Mouse (Mus musculus) hindbrain, postnatal 0 days (tissue): ENCODE results near the gene Rpl12. TPM values are rescaled to one million over a fixed set of nuclear protein-coding genes. Genes with fewer than 3 reads are reported as not detected.

Experiments
- ATAC-seq: fragments of 200-750 bp; cut with Nextera tagmentation; 2 replicates; pipeline ENCODE4 v1.8.0; 2017; ENCODE audit warnings: mild to moderate bottlenecking, moderate TSS enrichment, moderate library complexity
- DNase-seq: peaks from one replicate; pipeline ENCODE4 v3.0.0-alpha.2; 2015; ENCODE audit warnings: low spot score
- H3K27ac ChIP-seq: fragments of 300-500 bp; sonication (generic); 2 replicates; pipeline ENCODE4 v1.5.1; 2014; ENCODE audit warnings: mild to moderate bottlenecking
- H3K27me3 ChIP-seq: fragments of 300-500 bp; sonication (generic); 2 replicates; pipeline ENCODE4 v1.6.1; 2014; ENCODE audit warnings: low read length, mixed read lengths; ENCODE audit not compliant: insufficient read depth
- H3K36me3 ChIP-seq: fragments of 300-500 bp; sonication (generic); 2 replicates; pipeline ENCODE4 v1.6.1; 2014; ENCODE audit warnings: low read length, mixed read lengths; ENCODE audit not compliant: insufficient read depth
- H3K4me1 ChIP-seq: fragments of 300-500 bp; sonication (generic); 2 replicates; pipeline ENCODE4 v1.6.1; 2014; ENCODE audit warnings: antibody characterized with exemption, low read length, mixed read lengths; ENCODE audit not compliant: insufficient read depth
- H3K4me2 ChIP-seq: fragments of 300-500 bp; sonication (generic); 2 replicates; pipeline ENCODE4 v1.6.1; 2014; ENCODE audit warnings: low read depth, mild to moderate bottlenecking, low read length, moderate library complexity, mixed read lengths
- H3K4me3 ChIP-seq: fragments of 300-500 bp; sonication (generic); 2 replicates; pipeline ENCODE4 v1.5.1; 2014; ENCODE audit warnings: low read length
- H3K9ac ChIP-seq: fragments of 300-500 bp; sonication (generic); replicated peaks from 2 replicates; pipeline ENCODE4 v1.6.1; 2014; ENCODE audit warnings: mild to moderate bottlenecking, low read length, moderate library complexity, mixed read lengths
- H3K9me3 ChIP-seq: fragments of 300-500 bp; sonication (generic); 2 replicates; pipeline ENCODE4 v1.6.1; 2016; ENCODE audit warnings: low read length, mixed read lengths
- CTCF ChIP-seq: IDR thresholded peaks from 2 replicates; pipeline ENCODE4 v1.5.1; 2016; ENCODE audit warnings: antibody characterized with exemption, control low read depth, low read depth
- WGBS: fragments of 180-500 bp; shearing (Covaris S2); extraction: QIAGEN DNeasy Blood & Tissue Kit; methylation state at CpG from one replicate; pipeline ENCODE4 v1.1.7; 2014; 5-methylcytosine and 5-hydroxymethylcytosine counted together
- polyA plus RNA-seq: library from polyadenylated mRNA; unstranded; fragments of >200 nt; fragmentation: Nextera tagmentation; extraction: Ambion mirVana; gene quantifications from 2 replicates; pipeline ENCODE4 v1.2.1, GENCODE M21; 2015
- total RNA-seq: library from RNA; depleted of rRNA; stranded (reverse); fragments of >200 nt; gene quantifications from 2 replicates; pipeline ENCODE4 v1.2.3, GENCODE M21; 2014

Rpl12 gene
- total and polyA plus RNA-seq, 2 experiments from 2014 or later, result 92.2 to 168 TPM

- H3K4me1 ChIP-seq, result peaks cover 10% of the 10 kb centered on the region
- peak overlapping the region; percentile 70 for H3K9ac ChIP-seq
- peak overlapping the region; percentile 57 for H3K4me3 ChIP-seq
- H3K36me3 ChIP-seq, result peaks cover 14% of the 10 kb centered on the region
- under 1% methylated on average over 55 of the region's 55 CpGs for WGBS
- peak; percentile 96 for DNase-seq
- H3K27me3 ChIP-seq, result no peaks in the 10 kb centered on the region
- ATAC-seq, result peak; percentile 93
- no peaks in the 10 kb centered on the region for H3K9me3 ChIP-seq
- H3K27ac ChIP-seq, result peak overlapping the region; percentile 98
- H3K4me2 ChIP-seq, result peak overlapping the region; percentile 81
- peak; percentile 72 for TF ChIP-seq CTCF
Observed at GRCm38 (mm10) chr2:32966689-32967631, 5.6 kb downstream of the Rpl12 start.

GRCm38 (mm10) chr2:32968024-32968614 lies 6.8 kb downstream of the Rpl12 start:
- H3K27me3 ChIP-seq, result no peaks in the 10 kb centered on the region
- H3K9me3 ChIP-seq, result no peaks in the 10 kb centered on the region
- ATAC-seq (no peak), DNase-seq (no peak)
- H3K4me3 ChIP-seq, result no peak overlapping the region
- peak overlapping the region; percentile 70; the same call in 1 of the 2 replicates for H3K9ac ChIP-seq
- peak overlapping the region; percentile 98 for H3K27ac ChIP-seq
- no peak for TF ChIP-seq CTCF
- 69% methylated on average over 9 of the region's 9 CpGs for WGBS
- H3K4me1 ChIP-seq, result peaks cover 8% of the 10 kb centered on the region
- peak overlapping the region; percentile 81 for H3K4me2 ChIP-seq
- H3K36me3 ChIP-seq, result peaks cover 19% of the 10 kb centered on the region

- H3K27me3 ChIP-seq, result no peaks in the 10 kb centered on the region
- no peaks in the 10 kb centered on the region for H3K9me3 ChIP-seq
- H3K9ac ChIP-seq, result no peak overlapping the region
- WGBS, result 86% methylated on average over 8 of the region's 8 CpGs
- peaks cover 21% of the 10 kb centered on the region for H3K36me3 ChIP-seq
- no peak overlapping the region for H3K27ac ChIP-seq
- DNase-seq, result no peak
- ATAC-seq, result no peak
- peaks cover 8% of the 10 kb centered on the region for H3K4me1 ChIP-seq
- no peak for TF ChIP-seq CTCF
- H3K4me2 ChIP-seq, result no peak overlapping the region
- H3K4me3 ChIP-seq, result no peak overlapping the region
Observed at GRCm38 (mm10) chr2:32969326-32969725, 8.0 kb downstream of the Rpl12 start.

GRCm38 (mm10) chr2:32971235-32971634 lies 9.9 kb downstream of the Rpl12 start:
- no peak for ATAC-seq
- TF ChIP-seq CTCF, result no peak
- peaks cover 24% of the 10 kb centered on the region; the same call in 1 of the 2 replicates for H3K36me3 ChIP-seq
- H3K4me3 ChIP-seq, result no peak overlapping the region
- H3K4me2 ChIP-seq, result no peak overlapping the region
- DNase-seq, result peak; percentile 71
- peaks cover 8% of the 10 kb centered on the region for H3K4me1 ChIP-seq
- H3K27me3 ChIP-seq, result no peaks in the 10 kb centered on the region
- WGBS, result 18% methylated on average over 9 of the region's 9 CpGs
- no peaks in the 10 kb centered on the region for H3K9me3 ChIP-seq
- H3K27ac ChIP-seq, result no peak overlapping the region
- no peak overlapping the region for H3K9ac ChIP-seq

- Histone ChIP-seq H3K9me3 (no peaks in the 10 kb centered on the region), H3K4me3 (no peak overlapping the region), H3K4me2 (no peak overlapping the region), H3K9ac (no peak overlapping the region), H3K4me1 (no peaks in the 10 kb centered on the region; the same call in 1 of the 2 replicates), H3K27ac (no peak overlapping the region), H3K27me3 (no peaks in the 10 kb centered on the region), H3K36me3 (peaks cover 24% of the 10 kb centered on the region; the same call in 1 of the 2 replicates)
- WGBS, result 89% methylated on average over 8 of the region's 8 CpGs
- DNase-seq (no peak), ATAC-seq (no peak)
- TF ChIP-seq CTCF, result no peak
Observed at GRCm38 (mm10) chr2:32974216-32974615, 12.9 kb downstream of the Rpl12 start.

GRCm38 (mm10) chr2:32977114-32977513 lies 15.8 kb downstream of the Rpl12 start:
- Histone ChIP-seq H3K27me3 (no peaks in the 10 kb centered on the region), H3K9me3 (no peaks in the 10 kb centered on the region), H3K4me2 (no peak overlapping the region), H3K4me3 (no peak overlapping the region), H3K36me3 (peaks cover 24% of the 10 kb centered on the region; the same call in 1 of the 2 replicates), H3K27ac (no peak overlapping the region), H3K4me1 (peaks cover 7% of the 10 kb centered on the region), H3K9ac (no peak overlapping the region)
- no peak for TF ChIP-seq CTCF
- no peak for ATAC-seq
- DNase-seq, result peak; percentile 24
- WGBS, result 60% methylated on average over 5 of the region's 5 CpGs
